Mouse (Mus musculus) heart, adult 2 months (tissue): Measurements from ENCODE around the gene Myh7. TPM values are rescaled to one million over a fixed set of nuclear protein-coding genes. Genes with fewer than 3 reads are reported as not detected.

Experiments used
- DNase-seq, 2 experiments: peaks; one replicate each; pipeline ENCODE4 v3.0.0; 2021
- H3K27ac ChIP-seq: fragments of 200-600 bp; 2 replicates; pipeline ENCODE4 v1.8.1; 2022
- H3K27me3 ChIP-seq: fragments of 200-500 bp; 2 replicates; pipeline ENCODE4 v1.6.1; 2012; ENCODE audit warnings: mild to moderate bottlenecking, low read length, inconsistent platforms, mixed read lengths; ENCODE audit not compliant: control insufficient read depth, insufficient read depth
- H3K36me3 ChIP-seq: fragments of 200-500 bp; 2 replicates; pipeline ENCODE4 v1.6.1; 2012; ENCODE audit warnings: low read length, inconsistent platforms; ENCODE audit not compliant: control insufficient read depth, insufficient read depth
- H3K4me1 ChIP-seq: fragments of 200-500 bp; 2 replicates; pipeline ENCODE4 v1.6.1; 2011; ENCODE audit warnings: low read length; ENCODE audit not compliant: control insufficient read depth, insufficient read depth
- H3K4me3 ChIP-seq: fragments of 200-600 bp; 2 replicates; pipeline ENCODE4 v1.8.1; 2022
- H3K79me2 ChIP-seq: fragments of 200-500 bp; replicated peaks from 2 replicates; pipeline ENCODE4 v1.6.1; 2012; ENCODE audit warnings: mild to moderate bottlenecking, inconsistent platforms, low read length, moderate library complexity, mixed read lengths; ENCODE audit not compliant: control insufficient read depth, insufficient read depth
- H3K9ac ChIP-seq: fragments of 200-500 bp; 2 replicates; pipeline ENCODE4 v1.6.1; 2012; ENCODE audit warnings: low read depth, mild to moderate bottlenecking, control low read depth, inconsistent platforms, low read length, mixed read lengths
- CTCF ChIP-seq: fragments of 200-600 bp; IDR thresholded peaks from 2 replicates; pipeline ENCODE4 v1.8.1; 2022; ENCODE audit warnings: antibody characterized with exemption, mild to moderate bottlenecking, moderate library complexity
- EP300 ChIP-seq: fragments of 200-500 bp; IDR thresholded peaks from 2 replicates; pipeline ENCODE4 v1.6.1; 2011; ENCODE audit warnings: low read depth, low read length, control low read depth; ENCODE audit not compliant: insufficient read depth
- POLR2A ChIP-seq: fragments of 200-500 bp; IDR thresholded peaks from 2 replicates; pipeline ENCODE4 v1.6.1; 2011; ENCODE audit warnings: mild to moderate bottlenecking, low read depth, low read length, control low read depth; ENCODE audit not compliant: insufficient read depth
- WGBS: fragments of 180-500 bp; shearing (Covaris S2); methylation state at CpG from one replicate; pipeline ENCODE4 v1.1.7; 2018; 5-methylcytosine and 5-hydroxymethylcytosine counted together
- intact Hi-C: fragments of 180-260 bp; cut with DNase I; formaldehyde crosslinking; loops from one replicate; pipeline ENCODE4 v1.15.1; 2025
- polyA plus RNA-seq: library from polyadenylated mRNA; depleted of rRNA; stranded (reverse); fragments of >200 nt; gene quantifications from 2 replicates; pipeline ENCODE4 v1.2.3, GENCODE M21; 2012
- total RNA-seq, 2 experiments: library from RNA; stranded (reverse); gene quantifications; 2 replicates each; pipeline ENCODE4 v1.2.3; 2021

The Myh7 gene
- total and polyA plus RNA-seq, 3 experiments, result 29.5 to 2,240 (median 1,935) TPM

DNA sequence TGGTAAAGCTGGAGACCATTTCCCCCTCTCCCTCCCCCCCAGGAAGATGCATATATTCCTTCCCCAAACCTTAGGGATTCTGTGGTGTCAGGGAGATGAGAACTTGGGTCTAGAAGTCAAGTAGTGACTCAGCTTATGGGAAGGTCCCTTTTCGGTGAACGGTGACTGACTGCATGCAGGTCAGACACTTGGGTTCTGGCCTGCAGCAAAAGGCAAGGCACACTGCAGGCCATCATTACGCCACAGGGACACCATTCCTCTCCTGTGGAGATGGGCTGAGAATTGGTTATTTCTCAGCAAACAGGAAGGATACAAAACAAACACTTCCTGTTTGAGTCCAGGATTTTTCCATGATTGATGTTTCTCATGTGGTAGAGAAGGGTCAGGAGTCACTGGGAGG is 35.2 kb downstream of the Myh7 start:
- Histone ChIP-seq H3K27ac (peak overlapping the region; percentile 36), H3K9ac (peak overlapping the region; percentile 69), H3K4me3 (peak overlapping the region; percentile 38), H3K36me3 (no peaks in the 10 kb centered on the region; the same call in 1 of the 2 replicates), H3K79me2 (no peaks in the 10 kb centered on the region), H3K4me1 (no peaks in the 10 kb centered on the region), H3K27me3 (no peaks in the 10 kb centered on the region; the same call in 1 of the 2 replicates)
- no peak for DNase-seq
- intact Hi-C loops, result no loop called here
- 66% methylated on average over 3 of the region's 3 CpGs for WGBS
- TF ChIP-seq CTCF (no peak), EP300 (peak; percentile 73), POLR2A (peak; percentile 69)

DNA sequence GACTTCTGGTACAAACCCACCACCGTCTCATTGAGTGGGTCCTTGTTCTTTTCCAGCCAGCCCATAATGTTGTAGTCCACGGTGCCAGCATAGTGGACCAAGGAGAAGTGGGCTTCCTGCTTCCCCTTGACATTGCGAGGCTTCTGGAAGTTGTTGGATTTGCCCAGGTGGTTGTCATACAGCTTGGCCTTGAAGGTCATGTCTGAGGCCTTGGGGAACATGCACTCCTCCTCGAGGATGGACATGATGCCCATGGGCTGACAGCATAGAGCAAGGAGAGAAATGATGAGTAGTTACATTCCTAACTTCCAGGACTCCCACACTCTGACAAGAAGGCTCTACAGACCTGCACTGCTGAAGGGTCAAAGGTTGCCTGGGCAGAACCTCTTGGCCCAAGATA is 35.9 kb downstream of the Myh7 start:
- H3K27me3 ChIP-seq, result no peaks in the 10 kb centered on the region; the same call in 1 of the 2 replicates
- H3K27ac ChIP-seq, result peak overlapping the region; percentile 23; the same call in 1 of the 2 replicates
- peak; percentile 89 for TF ChIP-seq POLR2A
- TF ChIP-seq CTCF, result no peak
- TF ChIP-seq EP300, result peak; percentile 96; the same call in 1 of the 2 replicates
- no peak for DNase-seq
- H3K9ac ChIP-seq, result peak overlapping the region; percentile 69
- intact Hi-C loops, result no loop called here
- no peaks in the 10 kb centered on the region for H3K4me1 ChIP-seq
- WGBS, result 55% methylated on average over 4 of the region's 4 CpGs
- H3K79me2 ChIP-seq, result no peaks in the 10 kb centered on the region
- H3K36me3 ChIP-seq, result no peaks in the 10 kb centered on the region; the same call in 1 of the 2 replicates
- H3K4me3 ChIP-seq, result peak overlapping the region; percentile 38

DNA sequence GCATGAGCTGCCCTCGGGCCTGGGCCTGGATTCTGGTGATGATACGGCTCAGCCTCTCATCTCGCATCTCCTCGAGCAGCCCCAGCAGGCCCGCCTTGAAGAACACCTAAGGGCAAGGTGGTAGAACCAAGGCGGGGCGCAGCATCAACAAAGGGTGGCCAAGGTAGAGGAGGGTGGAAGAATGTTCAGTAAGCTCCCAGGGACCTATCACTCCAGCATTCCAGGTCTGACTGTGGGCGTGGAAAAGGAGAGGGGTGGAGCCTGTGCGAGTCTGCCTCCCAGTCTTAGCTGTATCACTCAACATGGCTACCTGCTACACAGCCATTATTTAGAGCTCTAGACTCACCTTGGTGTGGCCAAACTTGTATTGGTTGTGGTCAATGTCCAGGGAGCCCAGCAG is 37.9 kb downstream of the Myh7 start:
- intact Hi-C loops, result no loop called here
- peaks cover 3% of the 10 kb centered on the region for H3K36me3 ChIP-seq
- no peaks in the 10 kb centered on the region; the same call in 1 of the 2 replicates for H3K27me3 ChIP-seq
- no peaks in the 10 kb centered on the region; the same call in 1 of the 2 replicates for H3K4me1 ChIP-seq
- DNase-seq, result no peak
- WGBS, result 60% methylated on average over 9 of the region's 9 CpGs
- TF ChIP-seq EP300 (no peak), CTCF (no peak), POLR2A (peak; percentile 68; the same call in 1 of the 2 replicates)
- no peaks in the 10 kb centered on the region for H3K79me2 ChIP-seq
- peak overlapping the region; percentile 28 for H3K9ac ChIP-seq
- peak overlapping the region; percentile 15; the same call in 1 of the 2 replicates for H3K4me3 ChIP-seq
- H3K27ac ChIP-seq, result no peak overlapping the region; the same call in 1 of the 2 replicates

DNA sequence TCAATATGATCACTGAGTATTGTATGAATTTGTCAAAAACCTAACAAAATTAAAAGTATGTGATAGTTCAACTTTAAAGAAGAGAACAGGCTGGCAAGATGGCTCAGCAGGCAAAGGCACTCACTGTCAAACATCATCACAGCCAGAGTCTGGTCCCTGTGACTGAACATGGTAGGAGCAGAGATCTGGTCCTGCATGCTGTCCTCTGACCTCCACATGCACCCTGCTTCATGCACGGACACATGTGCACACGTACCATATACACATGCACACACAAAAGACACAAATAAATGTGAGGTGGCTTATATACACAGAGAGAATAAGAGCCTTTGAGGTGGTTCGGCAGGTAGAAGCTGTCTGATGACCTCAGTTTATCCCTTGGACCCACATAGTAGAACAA is 38.9 kb downstream of the Myh7 start:
- 62% methylated on average over 3 of the region's 3 CpGs for WGBS
- no peaks in the 10 kb centered on the region; the same call in 1 of the 2 replicates for H3K4me1 ChIP-seq
- no peak overlapping the region for H3K4me3 ChIP-seq
- peak overlapping the region; percentile 2; the same call in 1 of the 2 replicates for H3K9ac ChIP-seq
- DNase-seq, result no peak
- intact Hi-C loops, result no loop called here
- H3K36me3 ChIP-seq, result peaks cover 3% of the 10 kb centered on the region
- no peaks in the 10 kb centered on the region; the same call in 1 of the 2 replicates for H3K27me3 ChIP-seq
- TF ChIP-seq POLR2A, result peak; percentile 93
- TF ChIP-seq CTCF, result no peak
- peak; percentile 98 for TF ChIP-seq EP300
- H3K27ac ChIP-seq, result no peak overlapping the region
- H3K79me2 ChIP-seq, result no peaks in the 10 kb centered on the region

DNA sequence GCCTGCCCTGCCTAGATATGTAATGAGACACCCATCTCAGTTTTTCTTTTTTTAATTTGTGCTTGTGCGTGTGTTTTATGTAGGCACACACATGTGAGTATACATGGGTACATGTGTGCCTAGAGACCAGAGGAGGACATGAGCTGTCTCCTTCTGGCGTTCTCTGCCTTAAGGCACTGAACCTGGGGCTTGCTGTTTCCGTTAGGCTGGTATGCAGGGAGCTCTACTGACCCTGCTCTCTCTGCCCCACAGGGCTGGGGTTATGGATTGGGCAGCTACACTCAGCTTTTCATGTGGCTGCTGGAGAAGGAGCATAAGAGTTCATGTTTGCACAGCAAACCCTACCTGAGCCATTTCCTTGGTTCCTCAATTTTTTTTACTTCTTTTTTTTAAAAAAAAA is 40.0 kb downstream of the Myh7 start:
- 40% methylated on average over 3 of the region's 3 CpGs for WGBS
- no peaks in the 10 kb centered on the region for H3K79me2 ChIP-seq
- H3K4me1 ChIP-seq, result no peaks in the 10 kb centered on the region; the same call in 1 of the 2 replicates
- no peak overlapping the region for H3K9ac ChIP-seq
- intact Hi-C loops, result no loop called here
- no peaks in the 10 kb centered on the region; the same call in 1 of the 2 replicates for H3K27me3 ChIP-seq
- peaks cover 3% of the 10 kb centered on the region for H3K36me3 ChIP-seq
- H3K27ac ChIP-seq, result no peak overlapping the region
- no peak overlapping the region for H3K4me3 ChIP-seq
- TF ChIP-seq CTCF, result no peak
- TF ChIP-seq POLR2A, result peak; percentile 98
- peak; percentile 100 for TF ChIP-seq EP300
- no peak for DNase-seq

DNA sequence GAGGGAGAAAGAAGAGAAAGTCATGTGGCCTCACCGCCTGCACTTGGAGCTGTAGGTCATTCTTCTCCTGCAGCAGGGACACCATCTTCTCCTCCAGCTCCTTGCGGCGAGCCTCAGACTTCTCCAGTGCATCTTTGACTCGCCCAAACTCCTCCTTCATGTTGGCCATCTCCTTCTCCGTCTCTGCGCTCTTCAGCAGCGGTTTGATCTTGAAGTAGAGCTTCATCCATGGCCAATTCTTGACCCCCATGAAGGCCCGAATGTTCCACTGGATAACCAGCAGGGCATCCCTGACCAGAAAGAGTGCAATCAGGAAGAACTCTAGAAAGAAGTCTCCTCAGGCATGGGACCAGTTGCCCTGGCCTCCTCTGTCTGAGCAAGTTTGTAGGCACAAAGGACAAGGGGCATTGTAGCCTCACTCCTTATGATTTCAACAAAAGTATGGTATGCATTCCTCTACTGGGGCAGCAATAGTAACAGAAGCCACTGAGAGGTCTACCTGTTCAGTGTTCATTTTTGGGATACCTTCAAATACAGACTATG is 40.7 kb downstream of the Myh7 start:
- peak; percentile 97 for TF ChIP-seq EP300
- no peak for TF ChIP-seq CTCF
- TF ChIP-seq POLR2A, result peak; percentile 85; the same call in 1 of the 2 replicates
- peak overlapping the region; percentile 1; the same call in 1 of the 2 replicates for H3K9ac ChIP-seq
- H3K4me3 ChIP-seq, result no peak overlapping the region
- intact Hi-C loops, result no loop called here
- H3K27me3 ChIP-seq, result no peaks in the 10 kb centered on the region; the same call in 1 of the 2 replicates
- H3K36me3 ChIP-seq, result peaks cover 3% of the 10 kb centered on the region
- no peak overlapping the region for H3K27ac ChIP-seq
- no peaks in the 10 kb centered on the region for H3K79me2 ChIP-seq
- H3K4me1 ChIP-seq, result no peaks in the 10 kb centered on the region; the same call in 1 of the 2 replicates
- no peak for DNase-seq
- 52% methylated on average over 8 of the region's 8 CpGs for WGBS
